Mouse (Mus musculus): ENCODE measurements around the gene Ank.
A peak's percentile ranks its signal among the peaks of the same experiment; 100 is the strongest.

Gene Ank

GRCm38 (mm10) chr15:27498078-27498477 is 31.6 kb downstream of the Ank start:
- no peak for DNase-seq

DNA sequence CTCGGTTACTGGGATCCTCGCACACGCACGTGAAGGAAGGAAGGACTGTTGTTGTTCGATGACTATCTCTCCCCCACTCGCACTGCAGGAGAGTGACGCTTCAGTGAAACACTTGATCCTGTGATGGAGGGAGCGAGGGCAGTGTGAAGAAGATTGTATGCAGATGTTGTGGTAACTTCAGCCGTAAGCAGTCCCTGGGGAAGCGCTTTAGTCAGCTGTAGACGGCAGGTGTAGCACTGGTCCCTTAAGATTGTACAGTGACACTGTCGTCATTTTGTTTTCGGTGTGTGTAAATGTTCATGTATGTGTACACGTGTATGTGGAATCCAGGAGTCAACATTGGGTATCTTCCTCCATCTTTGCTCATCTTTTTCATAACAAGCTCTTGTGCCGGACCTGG is 33.9 kb downstream of the Ank start:
- DNase-seq, result no peak

GRCm38 (mm10) chr15:27502338-27502737 is 35.9 kb downstream of the Ank start:
- DNase-seq, result no peak

GRCm38 (mm10) chr15:27503221-27503620 is 36.7 kb downstream of the Ank start:
- no peak for DNase-seq

- DNase-seq, result no peak
Observed at GRCm38 (mm10) chr15:27503801-27504730, 37.6 kb downstream of the Ank start.

DNA sequence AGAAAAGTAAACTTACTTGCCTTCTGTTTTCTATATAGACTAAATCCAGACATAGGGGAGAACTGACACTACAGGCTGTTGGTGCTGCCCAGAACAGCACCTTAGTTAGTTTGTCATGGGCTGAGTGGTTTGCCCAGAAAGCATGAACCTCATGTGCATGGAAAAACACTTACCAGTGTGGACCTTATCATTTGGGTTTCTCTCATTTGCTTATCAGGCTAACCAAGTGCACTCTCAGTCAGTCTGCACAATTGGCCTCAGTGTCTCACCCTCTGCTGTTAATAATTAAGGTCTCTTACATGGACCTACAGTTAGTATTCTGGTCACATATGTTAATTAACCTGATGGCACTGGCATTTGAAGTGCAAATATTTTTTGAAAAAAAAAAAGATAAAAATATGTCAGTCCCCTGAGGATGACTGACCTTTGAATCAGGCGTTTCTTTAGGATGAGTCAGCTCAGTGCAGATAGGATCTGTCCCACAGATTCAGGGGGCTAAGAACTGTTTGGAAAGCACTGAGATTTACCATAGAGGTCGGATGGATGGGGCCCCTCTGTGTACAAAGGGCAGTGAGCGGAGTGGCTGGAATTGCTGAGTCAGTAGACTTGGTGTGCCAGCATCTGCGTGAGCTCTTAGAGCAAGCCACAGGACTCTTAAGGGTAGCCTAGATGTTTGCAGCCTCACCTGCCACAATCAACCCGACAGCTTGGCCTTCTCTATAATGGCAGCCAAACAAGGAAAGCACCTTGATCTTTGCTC is 39.8 kb downstream of the Ank start:
- no peak for DNase-seq

GRCm38 (mm10) chr15:27506893-27507596 is 40.6 kb downstream of the Ank start:
- peak; percentile 40 for DNase-seq

GRCm38 (mm10) chr15:27508169-27508568 is 41.7 kb downstream of the Ank start:
- DNase-seq, result no peak

GRCm38 (mm10) chr15:27508982-27509381 is 42.5 kb downstream of the Ank start:
- DNase-seq, result no peak

DNA sequence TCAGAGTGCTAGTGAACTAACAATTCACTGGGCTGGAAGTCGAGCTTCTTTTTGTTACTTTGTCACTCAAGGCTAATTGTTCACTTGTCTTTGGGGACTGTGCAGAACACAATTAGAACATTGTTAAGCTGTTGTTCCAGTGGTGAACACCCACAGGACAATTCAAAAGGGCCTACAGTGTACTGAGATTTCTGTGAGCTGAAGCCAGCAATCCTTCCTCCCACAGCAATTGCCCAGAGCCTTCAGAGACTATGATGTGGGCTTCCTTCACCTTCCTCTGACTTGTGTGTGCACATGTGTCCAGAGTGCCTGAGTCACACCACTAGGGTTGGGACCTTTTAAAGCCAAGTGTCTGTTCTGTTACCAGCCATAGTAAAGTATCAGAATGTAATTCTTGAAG is 50.5 kb downstream of the Ank start:
- DNase-seq, result no peak

GRCm38 (mm10) chr15:27518026-27518425 is 51.5 kb downstream of the Ank start:
- DNase-seq, result no peak

- no peak for DNase-seq
Observed at GRCm38 (mm10) chr15:27519857-27520256, 53.4 kb downstream of the Ank start.

DNA sequence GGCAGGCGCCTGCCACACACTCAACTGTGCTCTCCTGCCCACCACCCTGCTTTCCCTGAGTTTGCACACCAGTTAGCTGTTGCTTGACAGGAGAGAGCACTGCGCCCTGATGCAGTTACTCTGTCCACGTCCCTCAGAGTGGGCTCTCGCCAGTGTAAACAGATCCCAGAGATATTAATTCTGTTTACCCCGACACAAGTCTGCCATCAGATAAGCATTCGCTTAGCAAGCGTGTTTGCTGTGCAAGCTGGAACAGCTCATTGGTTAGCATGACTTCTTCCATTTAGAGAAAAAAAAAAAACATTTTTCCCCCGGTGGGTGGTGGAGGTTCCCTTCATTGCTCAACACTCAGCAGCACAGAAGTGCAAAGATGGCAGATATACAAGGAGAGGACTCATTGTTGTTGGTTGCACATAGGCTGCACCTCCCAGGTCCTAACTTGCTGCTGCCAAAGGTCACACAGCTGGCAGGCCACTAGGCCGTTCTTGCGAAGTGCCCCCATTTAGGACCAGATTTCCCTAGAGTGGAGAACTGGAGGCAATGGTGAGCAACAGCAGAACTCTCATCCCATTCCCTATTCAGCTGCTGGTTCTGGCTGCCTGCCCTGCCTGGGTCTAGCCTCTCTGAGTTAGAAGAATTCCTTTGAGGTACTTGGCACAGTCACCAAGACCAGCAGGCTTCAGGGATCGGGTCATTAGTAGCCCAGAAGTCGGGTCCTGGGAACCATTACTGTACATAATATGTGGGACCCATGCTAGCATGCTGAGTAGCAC is 58.9 kb downstream of the Ank start:
- peak; percentile 19 for DNase-seq

- no peak for DNase-seq
Observed at GRCm38 (mm10) chr15:27528896-27529295, 62.4 kb downstream of the Ank start.

DNA sequence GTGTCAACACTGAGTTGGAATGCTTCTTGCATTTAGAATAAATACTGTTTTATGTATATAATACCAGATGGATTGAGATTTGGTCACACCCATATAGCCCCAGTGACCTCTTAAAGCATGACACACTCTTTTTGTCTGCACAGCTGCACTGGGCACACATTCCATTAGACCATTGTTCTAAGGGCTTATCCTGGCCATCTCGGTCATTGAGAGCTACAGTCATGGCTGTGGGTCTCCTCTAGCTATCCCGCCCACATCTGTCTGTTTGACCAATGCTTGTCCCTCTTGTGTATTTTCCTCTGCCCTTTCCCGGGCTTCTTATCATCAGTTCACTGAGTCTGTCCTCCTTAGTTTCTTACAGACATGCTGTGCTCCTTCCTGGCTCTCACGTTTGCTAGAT is 63.5 kb downstream of the Ank start:
- DNase-seq, result no peak

- DNase-seq, result no peak
Observed at GRCm38 (mm10) chr15:27533036-27533435, 66.6 kb downstream of the Ank start.

DNA sequence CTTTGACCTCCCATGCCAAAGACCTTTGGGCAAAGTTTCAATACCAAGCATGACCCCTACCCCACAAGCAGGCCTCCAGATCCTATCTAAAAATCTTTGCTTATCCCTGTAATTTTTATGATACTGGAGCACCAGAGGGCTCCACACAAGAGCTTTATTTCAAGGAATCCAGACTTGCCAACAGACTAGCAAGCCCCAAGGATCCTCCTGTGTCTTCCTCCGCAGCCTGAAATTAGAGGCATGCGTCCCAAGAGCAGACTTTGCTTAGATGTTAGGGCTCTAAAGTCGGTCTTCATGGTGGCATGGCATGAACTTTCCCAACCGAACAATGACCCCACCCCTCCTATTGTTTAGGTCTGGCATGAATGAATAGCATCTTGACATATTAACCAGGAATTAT is 69.2 kb downstream of the Ank start:
- no peak for DNase-seq

DNA sequence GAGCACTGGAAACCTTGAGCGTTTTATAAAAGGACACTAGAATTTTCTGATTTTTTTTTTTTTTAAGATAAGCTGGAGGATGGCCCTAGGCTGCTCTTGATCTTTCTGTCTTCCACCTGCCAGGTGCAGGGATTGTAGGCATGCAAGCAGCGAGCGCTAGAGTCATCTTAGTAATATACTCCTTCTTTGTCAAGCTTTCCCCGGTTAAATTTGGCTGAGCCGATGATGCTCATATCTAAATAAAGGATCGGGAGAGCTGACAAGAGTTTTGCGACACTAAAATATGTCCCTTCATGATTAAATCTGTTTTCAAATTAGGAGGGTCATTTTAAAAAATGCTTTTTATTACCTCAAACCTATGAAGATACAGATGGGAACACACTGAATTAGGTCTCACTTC is 69.7 kb downstream of the Ank start:
- DNase-seq, result no peak

- no peak for DNase-seq
Observed at GRCm38 (mm10) chr15:27536771-27537170, 70.3 kb downstream of the Ank start.

DNA sequence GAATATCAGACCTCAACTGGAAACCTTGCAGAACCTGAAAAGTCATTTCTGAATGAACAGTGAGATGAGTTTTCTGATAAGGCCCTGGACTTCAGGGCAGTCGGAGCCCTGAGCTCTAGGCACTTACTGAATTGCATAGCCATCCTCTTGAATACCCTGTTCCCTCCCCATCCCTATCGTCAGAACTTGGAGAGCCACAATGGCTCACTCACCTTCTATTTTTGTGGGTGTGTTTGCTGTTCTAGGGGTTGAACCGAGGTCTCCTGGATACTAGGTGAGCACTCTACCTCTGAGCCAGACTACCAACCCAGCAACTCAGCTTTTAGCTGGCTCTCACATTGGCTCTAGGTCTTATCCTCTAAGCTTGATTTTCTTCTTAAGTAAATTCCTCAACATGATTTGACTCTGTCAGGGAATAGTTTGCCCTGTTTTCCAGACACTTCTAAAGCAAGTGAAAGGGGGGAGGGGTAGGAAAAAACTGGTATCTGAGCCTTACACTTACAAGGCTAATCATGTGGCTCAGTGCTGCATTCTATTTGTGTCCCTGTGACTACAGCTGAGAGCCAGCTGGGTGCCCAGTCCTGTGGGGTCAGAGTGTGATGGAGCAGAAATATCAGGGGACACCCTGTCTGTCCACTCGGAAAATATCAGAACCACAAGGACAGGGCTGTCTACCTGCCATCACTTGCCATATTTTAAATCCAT is 71.2 kb downstream of the Ank start:
- DNase-seq, result no peak

GRCm38 (mm10) chr15:27539745-27540144 is 73.3 kb downstream of the Ank start:
- peak; percentile 17 for DNase-seq

DNA sequence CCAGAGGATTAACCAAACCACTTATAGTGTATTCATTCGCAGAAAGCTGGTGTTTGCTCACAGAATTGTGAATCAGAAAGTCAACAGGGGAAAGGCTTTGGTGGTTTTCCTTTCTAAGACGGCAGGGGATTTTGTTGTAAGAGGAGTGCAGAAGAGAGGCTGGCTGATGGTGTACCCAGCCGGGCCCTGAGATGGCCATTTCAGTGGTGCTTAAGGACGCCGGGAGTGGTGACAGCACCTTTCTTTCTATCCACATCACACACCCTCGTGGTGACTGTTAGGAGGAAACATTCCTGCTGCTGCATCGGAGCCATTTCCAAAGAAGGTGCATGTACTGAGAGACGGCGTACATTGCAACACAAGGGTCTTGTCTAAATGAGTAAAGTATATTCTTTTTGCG is 78.7 kb downstream of the Ank start:
- no peak for DNase-seq

All from kidney, adult 11 months (tissue).